Mouse (Mus musculus): ENCODE data around the gene Pnpla1.

- TF ChIP-seq CTCF (IDR thresholded peaks at IDR 0.05; ENCODE audit: borderline replicate concordance, insufficient read depth, low read depth, low read length) (no peak), POLR2A (IDR thresholded peaks at IDR 0.05; ENCODE audit: borderline replicate concordance, insufficient read depth, low read length) (no peak)
Observed at GRCm38 (mm10) chr17:28934120-28934916, 76.1 kb downstream of the Pnpla1 start.
